Mouse (Mus musculus): Measurements from ENCODE around the gene Bex3. TPM values are rescaled to one million over a fixed set of nuclear protein-coding genes. Genes with fewer than 3 reads are reported as not detected.

Bex3 gene
- polyA plus RNA-seq, 1 experiment from 2014 or later: 725 TPM

Other genes with a start within 250 kb of the Bex3 start
- gene Arxes1, start 236.9 kb upstream of the Bex3 start, polyA plus RNA-seq (2015; fragmentation: Nextera tagmentation; extraction: Ambion mirVana): 99.3 and 100 TPM in 2 replicates
- gene Bex2, start 202.0 kb upstream of the Bex3 start, polyA plus RNA-seq (2015; fragmentation: Nextera tagmentation; extraction: Ambion mirVana): 612 and 622 TPM in 2 replicates
- not detected in 2 replicates for gene Nxf3, start 185.0 kb upstream of the Bex3 start, polyA plus RNA-seq (2015; fragmentation: Nextera tagmentation; extraction: Ambion mirVana)
- 107 and 114 TPM in 2 replicates for gene Bex4, start 131.3 kb upstream of the Bex3 start, polyA plus RNA-seq (2015; fragmentation: Nextera tagmentation; extraction: Ambion mirVana)
- gene Tceal8, start 97.9 kb upstream of the Bex3 start, polyA plus RNA-seq (2015; fragmentation: Nextera tagmentation; extraction: Ambion mirVana): 141 and 144 TPM in 2 replicates
- gene Tceal5, start 66.4 kb upstream of the Bex3 start, polyA plus RNA-seq (2015; fragmentation: Nextera tagmentation; extraction: Ambion mirVana): 24.5 and 28.4 TPM in 2 replicates
- gene Tceal7, start 55.5 kb upstream of the Bex3 start, polyA plus RNA-seq (2015; fragmentation: Nextera tagmentation; extraction: Ambion mirVana): 1.4 and 2.5 TPM in 2 replicates
- 199 and 209 TPM in 2 replicates for gene Bex1, start 54.7 kb upstream of the Bex3 start, polyA plus RNA-seq (2015; fragmentation: Nextera tagmentation; extraction: Ambion mirVana)
- 323 and 327 TPM in 2 replicates for gene Tceal9, start 25.2 kb upstream of the Bex3 start, polyA plus RNA-seq (2015; fragmentation: Nextera tagmentation; extraction: Ambion mirVana)
- not detected in 2 replicates for gene Kir3dl1, start 247.7 kb downstream of the Bex3 start, polyA plus RNA-seq (2015; fragmentation: Nextera tagmentation; extraction: Ambion mirVana)

Data from hindbrain, embryonic 13.5 days (tissue).